Mouse (Mus musculus) activated CD4-positive, CD25-positive, alpha-beta regulatory T cell (primary cell): ENCODE measurements around the gene Ptges2. TPM values are rescaled to one million over a fixed set of nuclear protein-coding genes. Genes with fewer than 3 reads are reported as not detected.

Experiments
- polyA plus RNA-seq, 2 experiments: library from polyadenylated mRNA; unstranded; fragments of 100-300 nt; shearing (Covaris generic); gene quantifications; one replicate each; pipeline ENCODE4 v1.2.1; 2017

The Ptges2 gene
- polyA plus RNA-seq, result 10 to 100 TPM; 13.0 to 23.5 TPM

GRCm38 (mm10) chr2:32395484-32395945 is at the start of gene Ptges2:
Ptges2 (plus strand) TSS chr2:32395896.

DNA sequence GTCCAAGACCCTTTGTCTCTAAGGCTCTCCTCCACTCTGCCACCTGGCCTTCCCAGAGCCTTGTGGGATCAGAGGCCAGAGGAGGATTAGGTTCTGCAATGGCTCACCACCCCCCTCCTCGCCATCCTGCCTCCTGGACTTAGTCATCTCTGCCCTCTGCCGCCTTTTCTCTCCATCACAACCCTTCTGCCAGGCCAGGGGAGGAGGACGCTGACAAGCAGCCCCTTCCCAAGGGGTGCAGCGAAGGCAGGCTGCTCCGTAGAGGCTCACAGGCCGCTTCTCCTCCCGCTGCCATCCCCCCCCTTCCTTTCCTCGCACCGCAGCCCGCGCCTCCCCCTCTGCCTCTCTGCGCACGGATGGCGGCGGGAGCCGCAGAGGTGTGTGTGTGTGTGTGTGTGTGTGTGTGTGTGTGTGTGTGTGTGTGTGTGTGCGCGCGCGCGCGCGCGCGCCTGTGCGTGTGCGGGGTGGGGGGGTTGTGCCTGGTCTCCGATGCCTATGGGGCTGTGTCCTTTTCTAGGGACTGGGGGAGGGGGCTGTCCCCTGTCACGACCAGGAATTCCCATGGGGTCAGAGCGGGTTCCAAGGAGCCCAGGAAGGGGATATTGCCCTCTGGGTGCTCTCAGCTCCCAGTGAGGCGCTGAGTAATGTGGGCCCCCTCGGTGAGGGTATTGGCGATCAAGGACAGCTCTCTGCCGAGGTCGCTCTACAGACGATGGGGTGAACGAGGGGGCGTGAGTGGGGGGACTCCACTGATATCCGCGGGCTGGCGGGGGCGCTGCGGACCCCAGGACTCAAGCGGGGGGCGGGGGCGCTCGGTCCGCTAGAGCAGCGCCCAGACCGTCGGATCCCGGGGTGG is 43.3 kb upstream of the Ptges2 start, which contains the start of gene Ciz1:
Gene Ciz1 (plus strand): TSS at position 177 of the 856 bp plus-strand sequence.

GRCm38 (mm10) chr2:32353007-32353542 is 42.6 kb upstream of the Ptges2 start, which contains the start of gene Dnm1:
Dnm1 (minus strand) TSS chr2:32353338.

DNA sequence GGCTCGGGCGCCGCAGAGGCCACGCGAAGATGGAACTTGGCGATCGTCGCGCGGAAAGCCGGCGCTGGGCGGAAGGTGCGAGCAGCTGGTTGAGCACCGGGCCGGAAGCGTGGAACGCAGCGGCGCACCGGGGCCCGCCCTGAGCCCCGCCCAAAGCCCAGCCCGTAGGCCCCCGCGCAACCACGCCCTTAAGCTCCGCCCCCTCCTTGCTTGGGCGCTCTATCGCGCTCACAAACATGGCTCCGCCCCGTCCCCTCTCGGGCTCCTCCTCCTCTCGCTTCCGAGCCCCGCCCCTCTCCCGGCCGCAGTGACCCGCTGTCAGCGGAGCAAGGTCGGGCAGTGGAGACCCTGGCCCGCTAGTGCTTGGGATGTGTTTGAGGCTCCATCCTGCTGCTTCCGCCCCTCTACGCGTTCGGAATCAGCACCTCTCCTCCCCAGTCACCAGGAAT is 13.9 kb upstream of the Ptges2 start, which contains the start of gene 1110008P14Rik:
Gene 1110008P14Rik (minus strand): TSS at position 164 of the 449 bp plus-strand sequence.

DNA sequence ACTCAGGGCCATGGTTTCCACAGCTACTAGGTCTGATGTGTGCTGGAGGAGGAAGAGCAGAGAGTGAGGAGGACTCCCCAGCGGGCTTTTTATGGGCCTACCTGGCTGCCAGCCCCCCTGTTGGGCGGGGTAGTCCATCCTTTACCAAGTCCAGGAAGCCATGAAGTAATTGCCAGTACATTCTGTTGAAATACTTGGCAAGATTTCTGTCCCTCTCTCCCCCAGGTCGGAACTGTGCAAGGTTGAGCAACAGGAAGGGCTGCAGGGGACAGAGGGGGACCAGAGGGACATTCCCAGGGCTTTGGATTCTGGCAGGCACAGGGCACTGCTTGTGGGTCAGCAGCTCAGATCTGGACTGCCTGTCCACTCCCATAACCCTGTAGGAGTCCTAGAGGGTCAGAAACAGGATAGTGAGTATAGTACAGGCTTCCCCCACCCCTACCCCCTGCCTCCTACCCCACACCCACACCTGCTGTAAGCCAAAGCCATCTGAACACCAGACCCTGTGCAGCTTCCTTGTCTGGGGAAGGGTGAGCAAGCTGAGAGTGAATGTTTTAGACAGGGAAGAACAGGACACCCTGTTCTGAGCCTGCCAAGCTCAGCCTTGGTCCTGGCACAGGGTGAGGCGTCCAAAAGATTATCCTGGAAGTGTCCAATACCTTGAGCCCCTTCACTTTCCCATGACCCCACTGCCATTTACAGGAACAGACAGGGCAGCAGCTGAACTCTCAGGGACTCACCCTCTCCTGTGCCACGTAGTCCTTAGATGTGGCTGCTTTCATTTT is 7.8 kb upstream of the Ptges2 start, which contains the start of gene Lcn2:
Gene Lcn2 (minus strand): TSS at position 547 of the 785 bp plus-strand sequence.

DNA sequence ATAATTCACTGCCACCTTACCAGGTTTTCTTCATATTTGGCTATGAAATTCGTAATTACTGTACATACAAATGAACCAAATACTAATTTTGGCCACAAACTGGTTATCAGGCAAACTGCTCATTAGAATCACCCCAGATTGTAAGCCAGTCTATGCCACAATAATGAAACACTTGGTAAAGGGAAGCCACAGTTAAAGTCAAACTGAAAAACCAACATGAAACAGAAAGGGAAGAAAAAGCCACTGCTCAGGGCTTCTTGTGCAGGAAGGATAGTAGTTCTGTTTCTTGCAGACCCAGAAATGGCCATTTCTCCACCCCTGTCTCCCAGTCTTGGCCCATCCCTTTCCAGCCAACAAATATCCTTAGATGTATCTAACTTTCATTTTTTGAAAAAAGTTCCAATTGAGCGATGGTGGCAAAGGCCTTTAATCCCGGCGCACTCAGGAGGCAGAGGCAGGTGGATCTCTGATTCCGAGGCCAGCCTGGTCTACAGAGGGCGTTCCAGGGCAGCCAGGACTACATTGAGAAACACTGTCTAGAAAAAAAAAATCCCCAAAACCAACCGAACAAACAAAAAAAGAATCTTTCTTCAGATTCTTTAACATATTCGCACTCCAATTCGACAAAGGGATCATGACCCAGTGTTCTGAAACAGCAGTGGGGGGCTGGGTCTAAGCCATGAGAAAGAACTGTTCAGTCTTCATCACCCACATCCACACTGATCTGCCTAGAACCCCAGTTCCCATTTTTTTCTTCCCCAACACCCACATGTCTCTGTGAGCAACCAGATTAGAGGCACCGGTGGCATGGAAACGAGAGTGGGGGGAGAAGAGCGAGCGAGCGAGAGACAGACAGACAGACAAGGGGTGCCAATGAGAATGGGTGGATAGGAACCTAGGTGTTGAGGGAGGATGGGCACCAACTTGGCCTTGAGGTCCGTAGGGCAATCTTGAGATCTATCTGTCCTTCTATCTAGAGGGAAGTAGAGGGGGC is 54.4 kb downstream of the Ptges2 start, which contains the start of gene Naif1:
Gene Naif1 (plus strand): TSS at position 697 of the 994 bp plus-strand sequence.

GRCm38 (mm10) chr2:32450881-32451844 is 55.5 kb downstream of the Ptges2 start, which contains the start of gene Slc25a25:
Slc25a25 (minus strand) TSS chr2:32451445.

Other genes starting within 250 kb of the Ptges2 start
- 10 to 100 TPM; 27.2 to 47.3 TPM for gene Prrc2b, start 244.8 kb upstream of the Ptges2 start, polyA plus RNA-seq
- gene Pomt1, start 159.3 kb upstream of the Ptges2 start, polyA plus RNA-seq, result 1 to 10 TPM; 6.4 to 6.6 TPM
- 10 to 100 TPM; 74.6 to 81.7 TPM for gene Uck1, start 135.7 kb upstream of the Ptges2 start, polyA plus RNA-seq
- 10 to 100 TPM; 21.4 to 30.8 TPM for gene Golga2, start 108.5 kb upstream of the Ptges2 start, polyA plus RNA-seq
- gene Swi5, start 107.8 kb upstream of the Ptges2 start, polyA plus RNA-seq, result 100 to 1,000 TPM; 231 to 287 TPM
- gene Ciz1, start 43.6 kb upstream of the Ptges2 start, polyA plus RNA-seq, result 10 to 100 TPM; 66.8 to 80.0 TPM
- under 1 TPM in 1 of 2 experiments, not detected in 1; 0.09 TPM for gene Dnm1, start 42.6 kb upstream of the Ptges2 start, polyA plus RNA-seq
- gene 1110008P14Rik, start 14.0 kb upstream of the Ptges2 start, polyA plus RNA-seq, result 100 to 1,000 TPM in 1 of 2 experiments, 10 to 100 TPM in 1; 98.1 to 113 TPM
- gene Lcn2, start 7.6 kb upstream of the Ptges2 start, polyA plus RNA-seq, result not detected
- 1 to 10 TPM; 6.9 to 7.4 TPM for gene Naif1, start 54.6 kb downstream of the Ptges2 start, polyA plus RNA-seq
- gene Slc25a25, start 55.5 kb downstream of the Ptges2 start, polyA plus RNA-seq, result 10 to 100 TPM; 11.6 to 15.5 TPM
- gene Fam102a, start 139.4 kb downstream of the Ptges2 start, polyA plus RNA-seq, result 100 to 1,000 TPM; 118 to 128 TPM
- 100 to 1,000 TPM; 117 to 126 TPM for gene Dpm2, start 175.0 kb downstream of the Ptges2 start, polyA plus RNA-seq
- under 1 TPM in 1 of 2 experiments, not detected in 1; 0.52 TPM for gene Pip5kl1, start 178.9 kb downstream of the Ptges2 start, polyA plus RNA-seq
- not detected for gene 9430097D07Rik, start 179.8 kb downstream of the Ptges2 start, polyA plus RNA-seq
- 10 to 100 TPM; 39.3 to 52.8 TPM for gene St6galnac4, start 191.2 kb downstream of the Ptges2 start, polyA plus RNA-seq
- gene St6galnac6, start 203.8 kb downstream of the Ptges2 start, polyA plus RNA-seq, result 1 to 10 TPM; 5.8 to 6.5 TPM
- under 1 TPM in 1 of 2 experiments, not detected in 1; 0.13 TPM for gene Ak1, start 225.9 kb downstream of the Ptges2 start, polyA plus RNA-seq